Mouse (Mus musculus): ENCODE data around the gene Ube2c.

The Ube2c gene

DNA sequence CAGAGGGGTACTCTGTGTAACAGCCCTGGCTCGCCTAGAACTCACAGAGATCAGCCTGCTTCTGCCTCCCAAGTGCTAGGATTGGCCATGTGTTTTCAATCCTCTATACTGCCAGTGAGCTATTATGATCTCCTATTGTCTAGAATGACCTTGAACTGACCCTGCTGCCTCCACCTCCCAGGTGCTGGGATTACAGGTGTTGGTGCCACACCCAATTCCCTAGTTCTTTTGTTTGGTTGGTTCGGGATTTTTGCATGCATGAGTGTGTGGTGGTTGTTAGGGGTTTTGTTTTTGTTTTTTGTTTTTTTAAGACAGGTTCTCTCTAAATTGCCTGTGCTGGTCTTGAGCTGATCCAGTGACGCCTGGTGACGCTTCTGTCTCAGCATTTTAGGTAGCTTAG lies 54.3 kb downstream of the Ube2c start:
- DNase-seq: no peak

- DNase-seq: no peak
Measured at GRCm38 (mm10) chr2:164825521-164825920, 55.8 kb downstream of the Ube2c start.

GRCm38 (mm10) chr2:164827146-164827850 lies 57.6 kb downstream of the Ube2c start:
- no peak for DNase-seq
